Mouse (Mus musculus): ENCODE data around the gene Tubb4b.

Tubb4b gene

DNA sequence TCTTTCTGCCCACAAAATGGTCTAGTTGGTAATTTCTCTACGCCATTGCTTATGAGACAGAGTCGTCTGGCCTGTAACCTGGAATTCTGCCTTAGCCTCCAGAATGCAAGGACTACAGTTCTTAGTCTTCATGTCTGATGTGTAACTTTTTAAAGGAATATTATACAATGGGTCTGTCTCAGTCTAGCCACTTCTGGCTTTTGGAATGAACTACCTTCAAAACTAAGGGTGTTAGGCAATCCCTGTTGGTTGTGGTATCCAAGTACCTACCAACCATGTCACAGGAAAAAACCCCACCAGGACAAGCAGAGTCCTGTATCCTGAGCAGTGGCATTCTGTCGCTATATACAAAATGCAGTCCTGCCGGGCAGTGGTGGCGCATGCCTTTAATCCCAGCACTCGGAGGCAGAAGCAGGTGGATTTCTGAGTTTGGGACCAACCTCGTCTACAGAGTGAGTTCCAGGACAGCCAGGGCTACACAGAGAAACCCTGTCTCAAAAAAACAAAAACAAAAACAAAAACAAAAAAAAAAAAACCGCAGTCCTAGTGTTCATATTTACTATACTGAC lies 1.4 kb upstream of the Tubb4b start:
- DNase-seq (ENCODE audit: low spot score in 2 of 2): no peak

DNA sequence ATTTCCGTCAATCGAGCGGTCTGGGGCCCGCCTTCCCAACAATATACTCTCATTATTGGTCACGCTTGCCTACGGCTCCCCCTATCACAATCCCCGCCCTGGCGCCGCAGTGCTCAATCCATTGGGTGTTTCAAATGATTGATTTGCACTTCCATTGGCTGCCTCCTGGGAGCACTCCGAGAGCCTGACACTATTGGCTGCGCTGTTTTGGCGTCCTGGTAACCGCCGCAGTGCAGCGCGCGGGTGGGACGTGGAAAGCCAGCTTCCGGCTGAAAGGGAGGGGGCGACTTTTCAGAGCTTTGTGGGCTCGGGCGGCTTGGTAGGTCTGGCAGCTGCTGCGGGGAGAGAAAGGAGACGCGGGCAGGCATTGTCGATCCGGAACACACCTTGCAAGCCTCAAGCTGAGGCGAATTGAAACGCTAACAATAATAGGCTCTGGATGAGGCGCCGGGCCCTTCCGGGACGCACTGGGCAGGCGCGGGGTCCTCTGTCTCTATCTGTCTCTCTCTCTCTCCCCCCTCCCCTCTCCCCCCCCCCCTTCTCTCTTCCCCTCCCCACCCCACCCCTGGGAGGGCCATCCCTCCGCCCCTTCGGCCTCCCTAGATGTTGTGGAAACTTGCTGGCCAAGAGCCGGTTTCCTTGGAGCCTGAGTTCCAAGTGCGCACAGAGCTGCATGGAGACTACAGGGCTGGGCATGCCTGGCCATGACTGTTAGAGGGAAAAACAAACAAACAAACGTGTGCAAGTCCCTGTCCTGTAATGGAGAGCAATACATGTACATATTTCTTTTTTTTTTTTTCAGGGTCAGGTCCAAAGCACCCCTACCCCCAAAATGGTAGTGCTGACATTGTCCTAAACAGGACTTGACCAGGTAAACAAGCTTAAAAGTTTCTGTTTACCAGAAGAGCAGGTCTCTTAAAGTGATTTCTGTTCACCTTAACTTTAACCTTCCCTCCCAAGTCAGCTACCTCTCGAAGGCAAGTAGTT lies 557 bp upstream of the Tubb4b start:
- DNase-seq (ENCODE audit: low spot score in 2 of 2): peak; percentile 99 to 100

DNA sequence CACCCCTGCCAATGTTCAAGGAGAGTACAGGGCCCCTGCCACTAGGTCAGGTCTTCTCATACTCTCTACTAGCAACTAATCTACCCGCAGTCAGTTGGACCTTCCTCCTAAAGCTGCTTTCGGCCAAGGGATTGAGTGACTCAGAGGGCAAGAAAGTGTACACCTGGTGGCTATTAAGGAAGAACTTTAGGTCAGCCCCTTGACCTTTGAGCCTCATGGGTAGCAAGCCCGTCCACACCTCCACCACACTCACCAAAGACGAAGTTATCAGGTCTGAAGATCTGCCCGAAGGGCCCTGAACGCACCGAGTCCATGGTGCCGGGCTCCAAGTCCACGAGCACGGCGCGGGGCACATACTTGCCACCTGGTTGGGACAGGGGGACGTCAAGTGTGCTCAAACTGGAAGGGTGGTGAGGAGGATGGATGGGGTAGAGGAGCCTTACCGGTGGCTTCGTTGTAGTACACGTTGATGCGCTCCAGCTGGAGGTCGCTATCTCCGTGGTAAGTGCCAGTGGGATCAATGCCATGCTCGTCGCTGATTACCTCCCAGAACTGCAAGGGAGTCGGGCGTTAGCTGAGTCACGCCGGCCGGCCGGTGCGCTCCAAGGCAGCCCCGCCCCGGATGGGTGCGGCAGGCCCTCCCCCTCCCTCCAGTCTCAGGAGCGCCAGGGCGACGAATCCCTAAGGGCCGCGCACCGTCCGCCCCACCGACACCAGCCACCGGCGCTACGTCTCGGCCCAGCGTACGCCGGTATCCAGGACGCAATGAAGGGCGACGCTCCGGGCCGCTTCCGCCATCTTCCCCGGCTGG lies 616 bp downstream of the Tubb4b start:
- peak in 1 of 2 experiments; percentile 47 for DNase-seq (ENCODE audit: low spot score in 2 of 2)

DNA sequence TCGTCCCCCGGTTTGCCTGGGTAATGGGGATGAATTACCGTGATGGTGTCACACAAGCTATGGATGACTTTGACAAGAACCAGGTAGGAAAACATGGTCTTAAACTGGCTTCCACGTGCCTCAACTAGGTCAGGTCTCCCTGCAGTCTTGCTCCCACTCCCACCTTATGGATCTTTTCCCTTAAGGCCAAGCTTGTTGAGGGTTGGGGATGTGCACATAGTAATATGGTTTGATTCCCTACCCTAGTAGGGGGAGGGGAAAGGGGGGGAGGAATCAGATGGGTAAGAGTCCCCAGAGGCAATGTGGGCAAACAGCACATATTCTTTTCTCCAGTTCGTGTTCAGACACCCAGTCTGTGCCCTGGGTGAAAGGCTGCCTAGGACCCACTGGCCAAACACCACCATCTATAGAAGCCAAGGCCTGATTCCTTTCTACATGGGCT lies 3.1 kb downstream of the Tubb4b start:
- DNase-seq (ENCODE audit: low spot score in 2 of 2): no peak

DNA sequence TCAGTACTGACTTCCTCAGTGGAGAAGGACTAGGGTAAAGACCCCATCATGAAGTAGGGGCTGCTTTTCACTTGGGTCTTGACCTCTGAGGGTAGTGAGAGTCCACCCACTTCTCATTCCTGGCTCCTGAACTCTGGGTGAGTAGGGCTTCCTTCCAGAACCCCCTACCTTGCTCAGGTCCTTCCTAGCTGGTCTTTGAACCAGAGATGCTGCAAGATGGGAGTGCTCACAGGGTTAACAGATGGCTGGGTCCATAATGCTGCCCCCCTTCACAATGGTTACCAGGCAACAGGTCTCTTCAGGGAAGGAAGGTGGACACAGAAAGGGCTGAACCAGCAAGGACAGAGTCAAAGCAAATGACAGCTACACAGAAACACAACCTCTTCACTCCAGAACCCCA lies 6.1 kb downstream of the Tubb4b start, which contains the start of gene Fam166a:
Fam166a (plus strand) TSS at position 301 of the 400 bp plus-strand sequence.
- DNase-seq (ENCODE audit: low spot score in 2 of 2): no peak

DNA sequence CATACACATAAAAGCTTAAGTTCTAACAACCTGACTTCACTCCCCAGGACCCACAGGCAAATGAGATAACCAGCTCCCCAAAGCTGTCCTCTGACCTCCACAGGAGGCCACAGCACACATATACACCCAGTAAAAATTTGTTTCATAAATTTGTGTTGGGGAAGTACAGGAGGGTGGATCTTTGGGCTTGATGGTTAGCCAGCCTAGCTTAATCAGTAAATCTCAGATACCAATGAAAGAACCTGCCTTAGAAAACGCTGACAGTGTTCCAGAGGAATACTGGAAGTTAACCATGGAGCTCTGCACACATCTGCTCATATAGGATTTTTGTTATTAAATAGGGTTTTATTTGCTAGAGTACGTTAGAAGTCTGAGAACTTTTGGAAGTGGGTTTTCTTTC lies 6.8 kb downstream of the Tubb4b start:
- no peak for DNase-seq (ENCODE audit: low spot score in 2 of 2)

DNA sequence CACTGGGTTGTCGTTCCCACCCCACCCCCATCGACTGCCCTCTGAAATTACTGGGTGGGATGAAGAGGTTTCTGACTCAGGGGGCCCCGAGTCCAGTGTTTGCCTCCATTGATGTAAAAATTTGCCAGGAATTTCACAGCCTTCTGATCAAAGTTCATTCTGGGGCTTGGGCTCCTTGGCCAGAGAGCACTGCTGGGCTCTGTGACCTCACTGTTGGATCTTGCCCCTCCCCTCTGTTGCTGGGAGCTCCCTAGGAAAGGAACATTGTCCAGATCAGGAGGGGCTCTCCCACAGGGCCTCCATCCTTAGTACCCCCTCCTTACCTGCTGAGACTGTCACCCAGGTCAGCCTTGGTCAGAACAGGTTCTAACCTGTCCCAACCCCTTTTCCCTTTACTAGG lies 10.1 kb downstream of the Tubb4b start, which contains the start of gene Stpg3:
Stpg3 (minus strand) TSS at position 194 of the 400 bp plus-strand sequence.
- no peak for DNase-seq (ENCODE audit: low spot score in 2 of 2)

DNA sequence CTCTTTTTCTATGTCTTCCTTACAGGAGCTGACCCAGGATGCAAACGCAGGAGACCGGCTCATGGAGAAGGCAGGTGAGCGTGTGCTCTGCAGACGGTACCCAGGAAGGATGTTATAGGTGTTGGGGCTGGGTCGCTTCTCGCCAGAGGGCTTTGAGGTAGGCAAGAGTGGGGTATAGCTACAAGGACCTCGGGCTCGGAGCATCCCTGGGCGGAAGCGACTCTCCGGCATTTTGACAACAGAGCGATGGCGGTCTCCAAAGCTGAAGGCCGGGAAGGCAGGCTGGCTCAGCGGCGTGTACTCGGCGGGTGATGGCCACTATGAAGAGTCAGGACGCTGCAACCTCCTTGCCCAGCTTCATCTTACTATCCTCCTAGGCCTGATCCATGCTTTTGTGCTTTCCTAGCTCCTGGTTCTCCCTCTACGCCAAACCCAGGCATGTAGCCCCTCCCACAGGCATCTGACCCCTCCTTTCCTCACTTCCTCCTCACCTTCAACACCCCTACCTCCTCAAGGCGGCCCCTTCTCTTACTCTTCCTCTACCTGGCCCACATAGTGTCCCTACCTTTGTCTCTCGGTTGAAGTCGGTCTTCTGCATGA lies 11.1 kb downstream of the Tubb4b start:
- DNase-seq (ENCODE audit: low spot score in 2 of 2): no peak

DNA sequence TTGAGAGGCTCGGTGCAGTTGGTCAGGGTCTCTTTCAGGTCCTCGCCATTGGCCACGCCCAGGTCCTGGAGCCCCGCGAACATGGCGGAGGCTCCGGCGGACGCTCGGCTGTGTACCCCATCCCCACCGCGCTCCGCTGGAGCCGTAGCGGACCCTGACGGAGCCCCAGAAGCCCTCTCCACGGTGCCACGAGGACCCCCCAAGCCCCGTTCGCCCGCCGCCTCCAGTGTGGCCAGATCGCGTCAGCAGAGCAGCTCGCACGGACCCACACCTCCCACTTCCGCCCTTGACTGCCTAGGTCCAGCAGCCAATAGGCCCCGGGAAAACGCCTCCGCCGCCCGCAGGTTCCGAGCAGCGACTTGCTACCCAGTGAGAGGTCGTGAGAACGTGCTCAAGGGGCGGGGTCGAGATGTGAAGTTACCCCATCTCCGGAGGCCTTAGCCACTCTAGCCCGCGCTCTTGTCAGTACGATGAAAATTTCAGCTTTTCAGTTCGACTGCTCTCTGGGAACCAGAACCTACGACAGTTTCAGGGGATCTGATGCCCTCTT lies 13.3 kb downstream of the Tubb4b start, which contains the start of gene Nelfb:
Nelfb (minus strand) TSS at position 369 of the 550 bp plus-strand sequence.
- DNase-seq (ENCODE audit: low spot score in 2 of 2): peak; percentile 70 to 78

DNA sequence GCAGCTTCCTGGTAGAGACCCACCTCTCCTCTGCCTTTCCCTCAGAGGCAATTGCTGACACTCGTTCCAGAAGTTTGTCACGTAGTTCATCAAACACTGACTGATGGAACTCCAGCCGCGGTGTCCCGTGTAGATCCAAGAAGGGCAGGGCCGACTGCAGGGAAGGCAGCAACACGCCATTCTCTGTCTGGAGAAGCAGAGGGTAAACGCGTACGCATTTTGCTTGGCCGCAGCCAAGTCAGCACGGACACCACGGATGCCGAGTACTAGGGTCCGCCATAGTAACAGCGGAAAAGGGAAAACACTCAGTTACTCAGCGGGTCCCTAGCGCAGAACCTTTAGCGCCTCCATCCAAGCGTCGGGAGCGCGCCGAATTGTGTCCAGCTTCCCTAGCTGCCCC lies 13.8 kb downstream of the Tubb4b start:
- DNase-seq (ENCODE audit: low spot score in 2 of 2): no peak

DNA sequence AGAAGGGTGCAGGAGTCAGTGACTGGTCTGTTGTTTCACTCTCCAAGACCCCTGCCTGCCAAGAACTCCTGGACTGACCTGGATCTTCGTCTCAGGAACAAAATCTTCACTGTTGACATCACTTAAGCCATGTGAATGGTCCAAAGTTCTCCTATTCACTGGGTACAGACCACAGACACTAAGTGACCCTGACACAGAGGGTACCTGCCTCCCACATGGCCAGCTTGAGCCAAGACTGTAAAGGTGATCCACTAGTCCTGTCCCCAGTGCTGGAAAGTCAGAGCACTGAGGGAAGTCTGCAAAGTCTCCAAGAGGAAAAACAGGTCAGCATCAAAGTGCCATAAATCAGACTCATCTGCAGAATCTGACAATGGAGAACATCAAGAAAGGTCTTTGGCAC lies 16.9 kb downstream of the Tubb4b start:
- DNase-seq (ENCODE audit: low spot score in 2 of 2): no peak

DNA sequence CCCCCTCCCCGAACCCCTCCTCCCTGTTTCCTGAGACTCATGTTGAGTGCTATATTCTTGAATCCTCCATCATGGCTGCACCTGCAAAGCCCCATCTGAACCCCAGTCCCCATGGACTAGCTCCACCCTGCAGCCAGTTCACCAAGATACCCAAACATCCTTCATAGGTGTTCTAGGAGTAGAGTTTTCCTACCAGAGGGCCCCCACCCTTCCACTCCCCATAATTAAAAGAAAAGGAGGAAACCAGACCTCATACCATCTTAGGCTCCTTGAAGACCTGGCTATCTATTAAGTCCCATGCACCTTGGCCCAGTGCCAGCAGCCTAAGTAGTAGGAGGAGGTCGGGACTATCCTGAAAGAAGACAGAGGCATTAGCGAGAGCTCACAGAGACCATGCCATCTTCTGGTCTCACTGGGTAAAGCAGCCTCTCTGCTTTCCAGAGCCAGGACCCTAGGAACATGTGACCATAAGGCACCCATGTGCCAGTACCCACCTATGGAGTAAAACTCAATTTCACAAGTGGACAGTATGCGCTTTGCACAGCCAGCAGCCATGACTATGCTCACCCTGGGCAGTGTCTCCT lies 20.8 kb downstream of the Tubb4b start:
- no peak for DNase-seq (ENCODE audit: low spot score in 2 of 2)

DNA sequence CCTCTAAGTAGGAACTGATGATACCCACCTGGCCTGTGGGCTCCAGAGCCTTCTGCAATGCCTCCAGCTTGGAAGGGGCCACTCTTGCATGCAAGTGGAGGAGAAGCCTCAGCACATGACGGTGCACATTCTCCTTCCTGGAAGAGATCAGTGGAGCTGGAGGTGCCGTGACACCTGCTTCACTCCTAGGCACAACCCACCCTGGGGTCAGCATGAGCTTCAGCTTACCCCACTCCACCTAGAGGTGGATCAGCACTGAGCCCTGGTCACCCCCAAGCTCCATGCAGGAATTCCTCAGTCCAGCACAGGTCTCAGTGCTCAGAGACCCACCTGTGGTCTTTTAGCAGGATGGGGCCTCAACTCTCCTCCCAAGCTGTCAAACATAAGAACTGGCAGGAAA lies 23.9 kb downstream of the Tubb4b start:
- DNase-seq (ENCODE audit: low spot score in 2 of 2): no peak

DNA sequence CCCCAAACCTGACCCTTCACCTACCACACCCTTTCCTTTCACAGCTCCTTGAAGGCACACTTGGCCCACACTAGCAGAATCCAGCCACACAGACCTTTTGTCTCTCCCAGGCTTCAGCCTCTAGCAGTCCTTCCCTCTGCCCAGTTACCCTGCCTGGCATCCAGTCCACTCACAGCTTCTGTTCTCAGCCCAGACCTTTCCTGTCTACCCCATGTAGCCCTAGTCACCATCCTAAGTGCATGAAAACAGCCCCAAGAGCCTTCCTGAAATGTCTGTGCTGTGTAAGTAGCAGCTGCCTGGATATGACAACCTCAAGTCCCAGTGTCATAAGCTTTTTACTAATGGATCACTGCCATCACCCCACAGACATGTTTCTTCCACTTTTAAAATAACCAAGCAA lies 26.6 kb downstream of the Tubb4b start:
- DNase-seq (ENCODE audit: low spot score in 2 of 2): no peak

DNA sequence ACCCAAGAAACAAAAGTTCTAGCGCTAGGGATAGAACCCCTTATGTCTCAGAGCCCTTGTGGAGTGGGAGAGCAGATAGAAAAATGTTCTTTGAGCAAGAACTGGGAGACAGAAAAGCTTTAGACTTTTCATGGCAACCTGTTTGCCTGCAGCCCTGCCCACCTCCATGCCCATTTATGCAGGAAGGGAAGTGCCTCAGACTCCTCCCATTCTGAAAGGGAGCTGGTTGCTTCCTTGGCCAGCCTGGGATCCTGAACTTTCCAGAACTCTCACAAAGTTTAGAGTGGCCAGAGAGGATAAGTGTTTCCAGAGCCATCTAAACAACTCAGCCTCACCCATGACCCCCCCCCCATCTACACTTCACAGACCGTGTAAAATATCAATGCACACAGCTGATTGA lies 27.3 kb downstream of the Tubb4b start:
- no peak for DNase-seq (ENCODE audit: low spot score in 2 of 2)

DNA sequence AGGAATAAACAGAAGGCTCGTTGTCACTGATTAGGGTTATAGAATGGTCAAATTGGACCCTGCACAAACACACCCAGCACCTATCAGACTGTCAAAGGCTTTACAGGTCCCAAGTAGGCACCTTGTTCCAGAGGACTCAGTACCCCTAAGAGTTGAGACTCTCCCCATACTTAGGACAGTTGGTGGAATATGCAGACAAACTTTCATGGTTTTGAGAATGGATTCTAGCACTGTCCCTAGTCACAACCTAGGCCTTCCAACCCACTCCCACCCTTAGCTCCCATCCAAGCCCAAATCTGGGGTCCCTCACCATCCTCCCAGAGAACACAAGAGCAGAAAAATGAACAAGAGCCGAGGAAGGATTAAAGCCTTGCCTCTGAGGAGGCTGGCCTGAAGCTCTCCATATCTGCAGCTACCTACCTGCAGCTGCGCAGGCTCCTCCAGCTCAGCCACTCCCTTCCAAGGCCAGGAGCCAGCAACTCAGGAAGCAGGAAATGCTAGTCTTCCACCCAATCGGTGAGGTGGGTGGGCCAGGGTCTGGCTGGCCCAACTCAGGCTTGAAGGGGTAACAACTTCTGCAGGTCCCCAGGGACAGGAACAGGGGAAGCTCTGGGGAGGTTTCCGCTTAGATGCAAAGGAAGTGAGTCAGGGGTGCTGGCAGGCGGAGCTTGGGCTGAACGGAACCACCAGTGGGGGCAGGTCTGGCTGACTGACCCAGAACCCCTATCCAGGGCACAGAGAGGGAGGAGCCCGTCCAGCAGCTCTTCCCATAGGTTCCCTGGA lies 28.1 kb downstream of the Tubb4b start, which contains the start of gene Tor4a:
Tor4a (minus strand) TSS at position 715 of the 783 bp plus-strand sequence.
- no peak for DNase-seq (ENCODE audit: low spot score in 2 of 2)

DNA sequence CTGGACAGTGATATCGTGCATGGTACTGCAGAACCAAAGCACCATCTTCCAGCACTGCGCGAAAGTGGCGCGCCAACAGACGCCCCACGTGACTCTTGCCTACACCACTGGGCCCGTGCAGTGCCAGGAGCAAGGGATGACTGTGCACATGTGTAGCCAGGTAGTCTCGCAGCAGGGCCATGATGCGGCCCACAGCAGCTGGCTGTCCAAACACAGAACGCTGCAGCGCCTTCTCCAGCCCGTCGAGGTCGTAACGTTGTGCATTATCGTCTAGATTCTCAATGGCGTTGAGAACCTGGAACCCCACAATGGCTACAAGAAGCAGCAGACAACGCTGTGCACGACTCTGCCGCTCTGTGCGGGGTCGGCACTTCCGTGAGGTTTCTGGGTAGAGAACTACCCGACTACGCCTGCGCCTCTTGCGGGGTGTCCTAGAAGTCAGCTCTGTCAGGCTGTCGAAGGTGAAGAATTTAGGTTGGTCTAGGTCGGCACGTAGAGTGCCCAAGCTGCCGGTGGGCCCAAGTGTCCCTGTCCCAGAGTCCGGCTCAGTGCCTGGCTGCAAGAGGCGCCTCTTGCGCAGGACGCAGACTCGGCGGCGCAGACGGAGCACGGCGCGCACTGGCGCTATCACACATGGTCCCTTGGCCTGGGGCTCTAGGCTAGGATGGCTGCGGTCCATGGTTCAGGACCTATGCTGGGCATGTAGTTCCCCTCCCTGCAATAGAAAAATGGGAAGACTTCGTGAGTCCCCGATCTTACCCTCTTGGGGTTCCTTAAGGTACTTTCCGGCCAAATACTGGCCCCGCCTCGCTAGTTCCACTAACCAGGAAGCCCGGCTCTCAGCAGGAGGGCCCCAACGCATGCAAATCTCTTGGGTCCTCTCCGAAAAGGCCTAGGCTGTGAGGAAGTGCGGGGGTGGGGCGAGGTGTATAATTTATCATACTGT lies 29.0 kb downstream of the Tubb4b start:
- DNase-seq (ENCODE audit: low spot score in 2 of 2): no peak

DNA sequence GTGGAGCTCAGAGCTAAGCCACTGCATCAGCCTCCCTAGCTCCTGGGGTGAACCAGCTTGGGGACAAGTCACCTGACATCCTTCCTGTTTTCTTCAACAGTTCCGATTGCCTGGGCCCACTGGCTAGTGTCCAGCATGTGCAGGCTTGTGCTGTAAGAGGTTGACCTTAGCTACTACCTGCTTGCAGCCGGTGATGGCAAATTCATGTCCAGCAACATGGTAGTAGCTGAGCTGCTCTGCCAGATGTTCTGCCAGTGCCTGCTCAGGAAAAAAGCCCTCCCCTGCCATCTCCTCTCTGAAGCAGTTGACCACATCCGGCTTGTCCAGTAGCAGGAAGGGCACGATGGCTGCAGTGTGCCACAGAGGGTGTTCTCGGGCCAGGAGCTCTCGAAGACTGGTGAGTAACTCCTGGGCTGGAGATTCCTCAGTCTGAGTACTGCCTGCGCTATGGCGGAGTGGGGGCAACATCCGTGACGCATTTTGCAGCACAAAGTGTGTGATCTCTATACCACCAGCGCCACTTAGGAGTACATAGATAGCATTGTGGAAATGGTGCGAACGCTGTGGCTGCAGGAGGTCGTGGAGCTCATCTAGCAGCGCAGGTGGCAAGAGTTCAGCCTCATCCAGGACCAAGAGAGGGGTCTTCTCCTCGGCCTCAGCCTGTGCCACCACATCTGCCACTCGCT lies 29.9 kb downstream of the Tubb4b start:
- no peak for DNase-seq (ENCODE audit: low spot score in 2 of 2)
